Mouse (Mus musculus): ENCODE data around the gene Pard3b.

- no peak for TF ChIP-seq POLR2A (IDR thresholded peaks at IDR 0.05; ENCODE audit: borderline replicate concordance, low read depth, low read length)
- no peak for TF ChIP-seq CTCF (IDR thresholded peaks at IDR 0.05; ENCODE audit: low read depth, low read length)
These were observed 1006.1 kb downstream of the Pard3b start for GRCm38 (mm10) chr1:62644631-62645278.

Measured in bone marrow macrophage, adult 2 months (primary cell).